Mouse (Mus musculus): ENCODE measurements around the gene Glrx2. TPM values are rescaled to one million over a fixed set of nuclear protein-coding genes. Genes with fewer than 3 reads are reported as not detected.
"Not testable (repeated sequence)": the region's sequence is repeated elsewhere in the genome, so short reads cannot be mapped to it uniquely, and the experiment has no call there.

Glrx2 gene
- polyA plus RNA-seq (2016; fragmentation: Nextera tagmentation; extraction: Ambion mirVana): 123 and 144 TPM in 2 replicates

- H3K4me2 ChIP-seq (replicated peaks); H3K27ac ChIP-seq; H3K36me3 ChIP-seq; ATAC-seq (ENCODE audit: low FRiP score); H3K4me3 ChIP-seq; H3K9me3 ChIP-seq (replicated peaks); H3K4me1 ChIP-seq; H3K27me3 ChIP-seq; H3K9ac ChIP-seq: not testable (repeated sequence)
- no CpG with 5 or more reads among the region's 2 CpGs for WGBS
Measured at GRCm38 (mm10) chr1:143716038-143716437, at the start of gene Glrx2. Gene Glrx2, plus strand, starts transcription at chr1:143716338.

DNA sequence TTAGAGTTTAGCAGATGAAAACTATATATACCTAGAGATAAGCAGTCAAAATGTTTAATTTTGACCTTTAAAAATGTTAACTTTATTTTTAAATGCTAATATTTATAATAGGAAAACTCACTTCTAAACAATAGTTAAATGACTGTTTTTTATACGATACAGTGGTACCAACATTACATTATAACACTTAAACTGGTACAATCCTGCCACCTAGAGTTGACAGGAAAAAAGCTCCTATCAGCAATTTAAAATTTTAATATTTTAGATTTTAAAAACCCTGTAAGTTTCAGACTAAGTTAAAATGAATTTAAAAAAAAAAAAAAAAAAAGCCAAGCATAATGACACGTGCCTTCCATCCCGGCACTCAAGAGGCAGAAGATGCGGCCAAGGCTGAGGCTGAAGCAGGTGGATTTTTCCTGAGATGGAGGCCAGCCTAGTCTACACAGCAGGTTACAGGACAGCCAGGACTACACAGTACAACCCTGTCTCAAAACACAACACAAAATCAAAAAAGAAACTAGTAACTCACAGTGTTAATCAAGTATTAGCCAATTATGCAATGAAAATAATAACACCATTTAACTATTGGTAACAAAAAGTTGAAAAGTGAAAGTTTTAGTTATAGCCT is 40.3 kb upstream of the Glrx2 start:
- Histone ChIP-seq H3K9ac (no peak overlapping the region), H3K36me3 (peaks cover 13% of the 10 kb centered on the region), H3K27ac (no peak overlapping the region), H3K27me3 (no peaks in the 10 kb centered on the region), H3K4me1 (no peaks in the 10 kb centered on the region), H3K4me3 (no peak overlapping the region), H3K4me2 (replicated peaks) (no peak overlapping the region), H3K9me3 (replicated peaks) (no peaks in the 10 kb centered on the region)
- ATAC-seq (ENCODE audit: low FRiP score): no peak
- WGBS: 94% methylated on average over 4 of the region's 4 CpGs

- peaks cover 24% of the 10 kb centered on the region for H3K36me3 ChIP-seq
- WGBS: 94% methylated on average over 5 of the region's 5 CpGs
Measured at GRCm38 (mm10) chr1:143681108-143681507, 35.0 kb upstream of the Glrx2 start.

GRCm38 (mm10) chr1:143684849-143685248 is 31.3 kb upstream of the Glrx2 start:
- Histone ChIP-seq H3K4me2 (replicated peaks) (no peak overlapping the region), H3K9me3 (replicated peaks) (no peaks in the 10 kb centered on the region), H3K27me3 (no peaks in the 10 kb centered on the region), H3K9ac (no peak overlapping the region), H3K36me3 (peaks cover 36% of the 10 kb centered on the region), H3K27ac (no peak overlapping the region), H3K4me3 (no peak overlapping the region), H3K4me1 (no peaks in the 10 kb centered on the region)
- ATAC-seq (ENCODE audit: low FRiP score): no peak
- 91% methylated on average over 3 of the region's 3 CpGs for WGBS

More at GRCm38 (mm10) chr1:143681108-143681507, 35.0 kb upstream of the Glrx2 start:
- Histone ChIP-seq H3K27ac (no peak overlapping the region), H3K4me1 (no peaks in the 10 kb centered on the region), H3K4me2 (replicated peaks) (no peak overlapping the region), H3K4me3 (no peak overlapping the region), H3K27me3 (no peaks in the 10 kb centered on the region), H3K9ac (no peak overlapping the region), H3K9me3 (replicated peaks) (no peaks in the 10 kb centered on the region)
- no peak for ATAC-seq (ENCODE audit: low FRiP score)

- WGBS: under 1% methylated on average over 13 of the region's 13 CpGs
- H3K27ac ChIP-seq: no peak overlapping the region
- no peaks in the 10 kb centered on the region for H3K27me3 ChIP-seq
Measured at GRCm38 (mm10) chr1:143701736-143702135, 14.4 kb upstream of the Glrx2 start.

DNA sequence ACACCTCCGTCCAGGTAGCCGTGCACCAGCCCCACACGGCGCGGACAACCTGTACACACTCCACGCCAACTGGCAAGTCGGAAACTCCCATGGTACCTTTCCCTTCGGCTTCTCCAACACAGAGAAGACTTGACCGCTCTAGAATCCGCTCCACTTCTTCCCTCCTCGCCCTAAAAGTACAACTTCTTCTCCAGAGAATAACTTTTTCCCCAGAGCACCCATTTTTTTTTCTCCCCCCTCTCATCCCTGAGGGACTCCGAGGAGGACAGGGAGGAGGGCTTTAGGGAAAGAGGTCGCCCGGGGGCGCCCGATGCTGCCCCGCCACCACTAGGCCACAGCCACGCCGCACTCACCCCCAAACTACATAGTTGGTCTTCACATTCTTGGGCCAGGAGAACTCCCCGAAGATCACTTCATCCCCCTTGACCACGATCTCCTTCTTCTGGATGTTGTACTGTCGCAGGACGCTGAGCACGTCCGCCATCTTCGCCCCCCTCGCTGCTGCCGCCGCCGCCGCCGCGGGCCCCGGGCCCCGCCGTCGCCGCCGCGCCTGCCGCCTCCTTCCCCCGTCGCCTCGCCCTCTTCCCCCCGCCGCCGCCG is 13.9 kb upstream of the Glrx2 start:
- Histone ChIP-seq H3K27ac (peak overlapping the region; percentile 95), H3K9me3 (replicated peaks) (no peaks in the 10 kb centered on the region), H3K9ac (peak overlapping the region; percentile 86), H3K4me2 (replicated peaks) (peak overlapping the region; percentile 81), H3K4me1 (peaks cover 8% of the 10 kb centered on the region), H3K4me3 (peak overlapping the region; percentile 76), H3K27me3 (no peaks in the 10 kb centered on the region), H3K36me3 (peaks cover 5% of the 10 kb centered on the region)
- peak; percentile 77 for ATAC-seq (ENCODE audit: low FRiP score)
- under 1% methylated on average over 33 of the region's 48 CpGs for WGBS

More at GRCm38 (mm10) chr1:143701736-143702135, 14.4 kb upstream of the Glrx2 start:
- H3K4me1 ChIP-seq: peaks cover 8% of the 10 kb centered on the region
- peak overlapping the region; percentile 86 for H3K9ac ChIP-seq
- peaks cover 5% of the 10 kb centered on the region for H3K36me3 ChIP-seq
- H3K4me3 ChIP-seq: peak overlapping the region; percentile 76
- no peak for ATAC-seq (ENCODE audit: low FRiP score)
- peak overlapping the region; percentile 81 for H3K4me2 ChIP-seq (replicated peaks)
- H3K9me3 ChIP-seq (replicated peaks): no peaks in the 10 kb centered on the region

DNA sequence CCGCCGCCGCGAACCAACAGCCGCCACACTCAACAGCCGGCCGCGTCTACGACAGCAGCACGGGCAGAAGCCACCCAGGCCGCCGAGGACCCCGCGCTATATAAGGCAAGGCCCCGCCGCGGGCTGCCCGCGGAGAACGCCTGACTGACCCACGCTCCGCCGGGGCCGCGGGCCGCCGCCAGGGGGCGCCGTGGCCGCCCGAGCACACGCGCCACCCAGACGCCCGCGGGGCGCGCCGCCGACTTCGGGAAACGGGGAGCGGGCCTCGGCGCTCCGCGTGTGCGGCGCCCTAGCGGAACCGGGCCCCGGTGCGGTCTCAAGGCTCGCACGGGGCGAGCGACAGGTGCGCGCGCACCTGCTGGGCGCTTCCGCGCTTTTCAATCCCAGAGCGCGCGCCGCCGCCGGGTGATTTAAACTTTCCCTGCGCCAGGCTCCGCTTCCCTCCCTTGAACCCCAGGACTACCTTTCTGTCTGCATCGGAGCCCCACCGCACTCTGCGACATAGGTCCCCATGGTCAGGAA is 13.3 kb upstream of the Glrx2 start, which contains the start of gene Cdc73:
Gene Cdc73 (minus strand): TSS at position 153 of the 522 bp plus-strand sequence.
- peak within 1 kb of the TSS; percentile 81 for H3K4me2 ChIP-seq (replicated peaks)
- peak within 1 kb of the TSS; percentile 95 for H3K27ac ChIP-seq
- under 1% methylated on average over 65 of the region's 74 CpGs for WGBS
- H3K4me3 ChIP-seq: peak within 1 kb of the TSS; percentile 76
- peaks cover 5% of the 10 kb centered on the region for H3K36me3 ChIP-seq
- peak within 1 kb of the TSS; percentile 86 for H3K9ac ChIP-seq
- no peaks in the 10 kb centered on the region for H3K9me3 ChIP-seq (replicated peaks)
- H3K27me3 ChIP-seq: no peaks in the 10 kb centered on the region
- peaks cover 8% of the 10 kb centered on the region for H3K4me1 ChIP-seq
- ATAC-seq (ENCODE audit: low FRiP score): peak; percentile 99

DNA sequence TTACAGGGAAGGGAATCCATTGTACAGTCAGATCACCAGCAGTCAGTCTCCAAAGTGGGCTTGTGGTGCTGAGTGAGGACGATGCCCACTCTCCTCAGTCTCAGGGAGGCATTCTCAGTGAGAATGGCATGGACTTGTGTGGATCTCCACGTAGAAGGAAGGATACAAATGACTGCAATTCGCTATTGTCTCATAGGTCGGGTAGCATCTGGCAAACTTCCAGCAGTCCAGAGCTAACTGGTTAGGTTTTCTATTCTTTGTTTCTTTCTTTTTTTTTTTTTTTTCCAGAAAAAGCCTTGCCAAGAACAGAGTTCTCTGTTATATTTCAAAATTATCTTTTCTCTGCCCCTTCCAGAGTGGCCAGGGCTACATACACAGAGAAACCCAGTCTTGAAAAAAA is 9.1 kb upstream of the Glrx2 start:
- no peak for ATAC-seq (ENCODE audit: low FRiP score)
- Histone ChIP-seq H3K9ac (no peak overlapping the region), H3K4me2 (replicated peaks) (no peak overlapping the region), H3K4me1 (no peaks in the 10 kb centered on the region), H3K27me3 (no peaks in the 10 kb centered on the region), H3K36me3 (no peaks in the 10 kb centered on the region), H3K4me3 (no peak overlapping the region), H3K27ac (no peak overlapping the region), H3K9me3 (replicated peaks) (no peaks in the 10 kb centered on the region)
- WGBS: 57% methylated on average over 4 of the region's 4 CpGs

DNA sequence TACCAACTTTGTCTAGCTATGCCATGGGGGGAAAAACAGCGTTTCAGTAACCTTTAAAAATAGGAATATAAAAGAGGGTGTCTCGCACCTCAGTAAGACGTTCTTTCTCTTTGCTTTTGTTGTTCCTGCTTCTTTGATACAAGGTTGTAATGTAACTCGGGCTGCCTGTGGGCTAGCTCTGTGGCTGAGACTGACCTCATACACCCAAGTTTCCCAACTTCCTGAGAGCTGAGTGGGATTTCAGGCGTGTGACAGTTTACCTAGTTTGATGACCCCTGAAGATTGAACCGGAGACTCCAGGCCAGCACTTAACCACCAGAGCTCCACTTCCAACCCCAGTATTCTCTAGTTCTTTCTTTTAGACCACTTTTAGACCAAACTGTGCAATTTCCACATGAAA is 7.8 kb upstream of the Glrx2 start:
- Histone ChIP-seq H3K4me3 (no peak overlapping the region), H3K27ac (no peak overlapping the region), H3K9me3 (replicated peaks) (no peaks in the 10 kb centered on the region), H3K4me2 (replicated peaks) (no peak overlapping the region), H3K27me3 (no peaks in the 10 kb centered on the region), H3K4me1 (no peaks in the 10 kb centered on the region), H3K9ac (no peak overlapping the region), H3K36me3 (no peaks in the 10 kb centered on the region)
- WGBS: 78% methylated on average over 6 of the region's 6 CpGs
- no peak for ATAC-seq (ENCODE audit: low FRiP score)

DNA sequence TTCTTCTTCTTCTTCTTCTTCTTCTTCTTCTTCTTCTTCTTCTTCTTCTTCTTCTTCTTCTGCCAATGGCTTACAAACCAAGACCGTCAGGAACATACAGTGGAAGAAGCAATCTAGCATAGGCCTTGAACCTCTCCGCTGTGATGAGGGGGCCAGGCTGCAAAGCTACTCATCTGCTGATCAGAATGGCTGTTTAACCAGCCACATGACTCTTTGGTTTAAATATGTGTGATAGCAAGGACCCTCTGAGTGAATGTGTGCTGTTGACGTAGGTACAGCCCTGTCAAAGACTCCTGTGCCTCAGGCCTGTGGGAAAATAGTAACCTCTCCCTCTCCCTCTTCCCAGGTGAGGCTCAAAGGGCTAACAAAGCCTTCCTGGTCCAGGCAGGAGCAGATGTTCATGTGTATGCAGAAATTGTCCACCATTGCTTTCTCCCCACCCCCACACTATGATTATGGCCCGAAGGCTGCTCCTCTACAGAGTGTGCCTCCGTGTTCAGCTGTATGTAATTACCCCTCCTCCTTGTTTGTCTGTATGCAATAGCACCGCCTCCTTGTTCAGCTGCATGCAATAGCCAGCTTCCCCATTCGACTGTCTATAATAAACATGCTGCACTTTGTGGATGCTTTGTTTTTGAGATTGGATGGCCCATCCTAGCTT is 6.0 kb upstream of the Glrx2 start:
- Histone ChIP-seq H3K36me3 (no peaks in the 10 kb centered on the region), H3K4me3 (no peak overlapping the region), H3K9me3 (replicated peaks) (no peaks in the 10 kb centered on the region), H3K4me1 (no peaks in the 10 kb centered on the region), H3K27me3 (no peaks in the 10 kb centered on the region), H3K27ac (no peak overlapping the region), H3K9ac (0 out of 2 replicates have a peak overlapping the region, but pooled peaks have one; percentile 18), H3K4me2 (replicated peaks) (no peak overlapping the region)
- WGBS: 64% methylated on average over 7 of the region's 7 CpGs
- ATAC-seq (ENCODE audit: low FRiP score): peak; percentile 85

GRCm38 (mm10) chr1:143710627-143710976 is 5.5 kb upstream of the Glrx2 start:
- H3K4me3 ChIP-seq: no peak overlapping the region
- H3K4me1 ChIP-seq: no peaks in the 10 kb centered on the region
- no peaks in the 10 kb centered on the region for H3K27me3 ChIP-seq
- no peaks in the 10 kb centered on the region for H3K36me3 ChIP-seq
- no peak overlapping the region for H3K27ac ChIP-seq
- H3K9ac ChIP-seq: 0 out of 2 replicates have a peak overlapping the region, but pooled peaks have one; percentile 18
- no peak overlapping the region for H3K4me2 ChIP-seq (replicated peaks)
- 82% methylated on average over 5 of the region's 5 CpGs for WGBS
- H3K9me3 ChIP-seq (replicated peaks): no peaks in the 10 kb centered on the region
- peak; percentile 16; the same call in 1 of the 2 replicates for ATAC-seq (ENCODE audit: low FRiP score)

GRCm38 (mm10) chr1:143724456-143725064 is 8.4 kb downstream of the Glrx2 start:
- Histone ChIP-seq H3K27ac (no peak overlapping the region), H3K36me3 (no peaks in the 10 kb centered on the region), H3K4me1 (no peaks in the 10 kb centered on the region), H3K4me3 (no peak overlapping the region), H3K9me3 (replicated peaks) (no peaks in the 10 kb centered on the region), H3K27me3 (no peaks in the 10 kb centered on the region), H3K9ac (no peak overlapping the region), H3K4me2 (replicated peaks) (no peak overlapping the region)
- WGBS: 88% methylated on average over 5 of the region's 5 CpGs
- no peak for ATAC-seq (ENCODE audit: low FRiP score)

Measured in hindbrain, embryonic 12.5 days (tissue).